In genomic region chr4:125029891-125030614, GRCm38 (mm10) we compare ENCODE assay signal across 7 mouse cellular contexts. TPM values are rescaled to one million over a fixed set of nuclear protein-coding genes. Genes with fewer than 3 reads are reported as not detected.
DNase-seq lines count a peak whose midpoint lies in the region; ATAC-seq lines count a peak whose summit lies in the region.

No protein-coding gene starts in this region.

- H3K4me3 ChIP-seq in intestine, embryonic 16.5 days (ENCODE audit: low read length) = peak overlapping the region; percentile 90
- peak overlapping the region; percentile 96 for H3K4me3 ChIP-seq in midbrain, embryonic 11.5 days (ENCODE audit: low read depth, low read length)

- peak overlapping the region; percentile 89 for H3K4me2 ChIP-seq in intestine, embryonic 16.5 days (ENCODE audit: low read depth, low read length)
- H3K4me2 ChIP-seq in midbrain, embryonic 11.5 days = peak overlapping the region; percentile 98

- ATAC-seq in intestine, embryonic 16.5 days = peak; percentile 100
- peak; percentile 99 for ATAC-seq in midbrain, embryonic 11.5 days (ENCODE audit: low FRiP score)

- intact Hi-C loops in left cerebral cortex, postnatal 36 days (cut with DNase I) = loop anchor here (5.0 kb wide), 1 partner anchor 88 kb away; no protein-coding TSS in a partner anchor

- H3K36me3 ChIP-seq in intestine, embryonic 16.5 days (ENCODE audit: control insufficient read depth, insufficient read depth, low read length) = peaks cover 4% of the 10 kb centered on the region; the same call in 1 of the 2 replicates
- peaks cover 2% of the 10 kb centered on the region; the same call in 1 of the 2 replicates for H3K36me3 ChIP-seq in midbrain, embryonic 11.5 days (ENCODE audit: control insufficient read depth, insufficient read depth, low read length)

- no peaks in the 10 kb centered on the region for H3K27me3 ChIP-seq in intestine, embryonic 16.5 days (replicated peaks; ENCODE audit: control insufficient read depth, insufficient read depth, low read length)
- no peaks in the 10 kb centered on the region for H3K27me3 ChIP-seq in midbrain, embryonic 11.5 days (ENCODE audit: control insufficient read depth, insufficient read depth, low read length)

- H3K9ac ChIP-seq in intestine, embryonic 16.5 days (ENCODE audit: low read depth, low read length) = peak overlapping the region; percentile 86
- peak overlapping the region; percentile 83 for H3K9ac ChIP-seq in midbrain, embryonic 11.5 days (ENCODE audit: low read length)

- peak; percentile 96 for DNase-seq in adrenal gland, adult 2 months
- DNase-seq in embryo, embryonic 11.5 days (ENCODE audit: low read depth, low spot score) = peak; percentile 95
- peak; percentile 80 to 93 for DNase-seq in gastrocnemius, postnatal 4 days (ENCODE audit: low spot score in 2 of 2)
- DNase-seq in left cerebral cortex, postnatal 36 days (ENCODE audit: low spot score in 2 of 2) = peak; percentile 90 to 91
- DNase-seq in midbrain, embryonic 11.5 days (ENCODE audit: low spot score, missing footprints) = peak; percentile 100
- DNase-seq in skeletal muscle tissue, adult 2 months (ENCODE audit: low read depth, low spot score) = peak; percentile 82

- peak overlapping the region; percentile 39 for H3K27ac ChIP-seq in intestine, embryonic 16.5 days (ENCODE audit: low read length)
- H3K27ac ChIP-seq in midbrain, embryonic 11.5 days (ENCODE audit: low read depth, low read length) = no peak overlapping the region

- peaks cover 10% of the 10 kb centered on the region for H3K4me1 ChIP-seq in intestine, embryonic 16.5 days (ENCODE audit: control insufficient read depth, insufficient read depth, low read length)
- peaks cover 10% of the 10 kb centered on the region for H3K4me1 ChIP-seq in midbrain, embryonic 11.5 days (ENCODE audit: control insufficient read depth, insufficient read depth, low read length)

- H3K9me3 ChIP-seq in intestine, embryonic 16.5 days (ENCODE audit: control insufficient read depth, low read length) = no peaks in the 10 kb centered on the region
- H3K9me3 ChIP-seq in midbrain, embryonic 11.5 days (ENCODE audit: control insufficient read depth, low read length) = no peaks in the 10 kb centered on the region

- WGBS in intestine, embryonic 16.5 days = under 1% methylated on average over 50 of the region's 50 CpGs
- under 1% methylated on average over 50 of the region's 50 CpGs for WGBS in midbrain, embryonic 11.5 days

RNA-seq across cellular contexts. Expression of gene Gnl2, which starts 13.7 kb away (rescaled TPM):
- 10 to 100 TPM; 41.5 to 59.6 TPM for total RNA-seq in adrenal gland, adult 2 months (2021)
- 6.6 and 7.2 TPM in 2 replicates for polyA plus RNA-seq in adrenal gland, adult 2 months (2012; rRNA removed)
- 10 to 100 TPM; 45.4 to 58.1 TPM for total RNA-seq in gastrocnemius, postnatal 4 days (2021)
- polyA plus RNA-seq in intestine, embryonic 16.5 days (2015; fragmentation: Nextera tagmentation; extraction: Ambion mirVana) = 61.8 and 64.6 TPM in 2 replicates
- total RNA-seq in left cerebral cortex, postnatal 36 days (2021) = 10 to 100 TPM; 52.6 to 70.9 TPM
- polyA plus RNA-seq in midbrain, embryonic 11.5 days (2014; fragmentation: Nextera tagmentation; extraction: Ambion mirVana) = 88.7 and 101 TPM in 2 replicates

RNA-seq across cellular contexts. Expression of gene Dnali1, which starts 35.5 kb away (rescaled TPM):
- not detected for total RNA-seq in adrenal gland, adult 2 months (2021)
- 0.06 TPM in 1 of 2 replicates, not detected in the other for polyA plus RNA-seq in adrenal gland, adult 2 months (2012; rRNA removed)
- not detected for total RNA-seq in gastrocnemius, postnatal 4 days (2021)
- not detected in 2 replicates for polyA plus RNA-seq in intestine, embryonic 16.5 days (2015; fragmentation: Nextera tagmentation; extraction: Ambion mirVana)
- under 1 TPM in 1 of 2 experiments, not detected in 1; 0.30 TPM for total RNA-seq in left cerebral cortex, postnatal 36 days (2021)
- polyA plus RNA-seq in midbrain, embryonic 11.5 days (2014; fragmentation: Nextera tagmentation; extraction: Ambion mirVana) = 0.23 and 0.42 TPM in 2 replicates

RNA-seq across cellular contexts. Expression of gene Snip1, which starts 36.4 kb away (rescaled TPM):
- total RNA-seq in adrenal gland, adult 2 months (2021) = 10 to 100 TPM; 18.3 to 19.3 TPM
- 6.1 TPM in 2 replicates for polyA plus RNA-seq in adrenal gland, adult 2 months (2012; rRNA removed)
- total RNA-seq in gastrocnemius, postnatal 4 days (2021) = 10 to 100 TPM; 12.2 to 12.4 TPM
- 21.3 and 22.7 TPM in 2 replicates for polyA plus RNA-seq in intestine, embryonic 16.5 days (2015; fragmentation: Nextera tagmentation; extraction: Ambion mirVana)
- total RNA-seq in left cerebral cortex, postnatal 36 days (2021) = 10 to 100 TPM; 13.6 to 14.2 TPM
- polyA plus RNA-seq in midbrain, embryonic 11.5 days (2014; fragmentation: Nextera tagmentation; extraction: Ambion mirVana) = 38.0 and 41.0 TPM in 2 replicates

RNA-seq across cellular contexts. Expression of gene Rspo1, which starts 43.8 kb away (rescaled TPM):
- 1 to 10 TPM; 5.1 to 7.5 TPM for total RNA-seq in adrenal gland, adult 2 months (2021)
- polyA plus RNA-seq in adrenal gland, adult 2 months (2012; rRNA removed) = 6.8 and 7.1 TPM in 2 replicates
- 1 to 10 TPM in 1 of 2 experiments, under 1 TPM in 1; 0.54 to 1.1 TPM for total RNA-seq in gastrocnemius, postnatal 4 days (2021)
- polyA plus RNA-seq in intestine, embryonic 16.5 days (2015; fragmentation: Nextera tagmentation; extraction: Ambion mirVana) = 6.0 and 8.0 TPM in 2 replicates
- total RNA-seq in left cerebral cortex, postnatal 36 days (2021) = 10 to 100 TPM; 14.2 to 16.7 TPM
- polyA plus RNA-seq in midbrain, embryonic 11.5 days (2014; fragmentation: Nextera tagmentation; extraction: Ambion mirVana) = 9.0 and 11.9 TPM in 2 replicates

RNA-seq across cellular contexts. Expression of gene Meaf6, which starts 54.9 kb away (rescaled TPM):
- total RNA-seq in adrenal gland, adult 2 months (2021) = 10 to 100 TPM; 29.9 to 30.6 TPM
- 4.3 and 6.4 TPM in 2 replicates for polyA plus RNA-seq in adrenal gland, adult 2 months (2012; rRNA removed)
- 10 to 100 TPM; 20.7 to 26.3 TPM for total RNA-seq in gastrocnemius, postnatal 4 days (2021)
- polyA plus RNA-seq in intestine, embryonic 16.5 days (2015; fragmentation: Nextera tagmentation; extraction: Ambion mirVana) = 39.3 and 40.3 TPM in 2 replicates
- total RNA-seq in left cerebral cortex, postnatal 36 days (2021) = 100 to 1,000 TPM; 123 to 140 TPM
- 126 and 128 TPM in 2 replicates for polyA plus RNA-seq in midbrain, embryonic 11.5 days (2014; fragmentation: Nextera tagmentation; extraction: Ambion mirVana)
